Mouse (Mus musculus) liver, embryonic 14.5 days (tissue): ENCODE measurements around the gene Pkd1.

Source experiments
- CTCF ChIP-seq: IDR thresholded peaks from 2 replicates; pipeline ENCODE4 v1.5.1; 2016; ENCODE audit warnings: antibody characterized with exemption, low read depth, control low read depth
- EP300 ChIP-seq: IDR thresholded peaks from 2 replicates; pipeline ENCODE4 v1.6.1; 2016; ENCODE audit warnings: antibody characterized with exemption, low read depth

GRCm38 (mm10) chr17:24636781-24637481 lies 87.3 kb downstream of the Pkd1 start:
- TF ChIP-seq CTCF (no peak), EP300 (no peak)
